Mouse (Mus musculus): ENCODE data around the gene Lzic. TPM values are rescaled to one million over a fixed set of nuclear protein-coding genes. Genes with fewer than 3 reads are reported as not detected.
A peak's percentile ranks its signal among the peaks of the same experiment; 100 is the strongest.

The Lzic gene
- polyA plus RNA-seq, 1 experiment from 2014 or later = 41.4 TPM

DNA sequence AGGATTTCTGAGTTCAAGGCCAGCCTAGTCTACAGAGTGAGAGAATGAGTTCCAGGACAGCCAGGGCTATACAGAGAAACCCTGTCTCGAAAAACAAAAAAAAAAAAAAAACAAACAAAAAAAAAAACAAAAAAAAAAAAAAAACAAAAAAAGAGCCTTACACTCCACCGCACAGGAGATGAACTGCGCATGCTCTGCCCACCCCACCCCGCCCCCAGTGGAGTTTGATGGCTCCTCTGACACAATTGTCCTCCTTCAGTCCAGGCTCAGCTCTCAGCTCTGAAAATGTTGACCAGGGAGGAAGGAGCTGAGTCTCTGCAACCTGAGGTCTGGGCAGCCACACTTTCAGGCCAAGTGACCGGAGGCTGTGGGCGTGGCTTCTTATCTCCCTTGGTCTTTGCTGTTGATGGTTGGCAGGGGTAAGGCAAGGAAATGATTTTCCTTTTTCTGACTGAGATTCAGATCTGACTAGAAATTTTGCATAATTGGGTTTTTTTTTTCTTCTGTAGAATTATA is 21.5 kb upstream of the Lzic start:
- H3K27ac ChIP-seq (ENCODE audit: low read length) = no peak overlapping the region
- no peaks in the 10 kb centered on the region for H3K4me1 ChIP-seq (ENCODE audit: control insufficient read depth, insufficient read depth, low read length)
- H3K9me3 ChIP-seq (ENCODE audit: control insufficient read depth, low read length) = no peaks in the 10 kb centered on the region
- no peak overlapping the region for H3K9ac ChIP-seq (ENCODE audit: low read depth, low read length)
- H3K27me3 ChIP-seq (replicated peaks; ENCODE audit: control insufficient read depth, insufficient read depth, low read length) = no peaks in the 10 kb centered on the region
- H3K36me3 ChIP-seq (ENCODE audit: control insufficient read depth, insufficient read depth, low read length) = no peaks in the 10 kb centered on the region
- no peak overlapping the region for H3K4me2 ChIP-seq (ENCODE audit: low read depth, low read length)
- WGBS = 71% methylated on average over 6 of the region's 6 CpGs
- no peak for ATAC-seq
- no peak overlapping the region for H3K4me3 ChIP-seq (ENCODE audit: low read length)

DNA sequence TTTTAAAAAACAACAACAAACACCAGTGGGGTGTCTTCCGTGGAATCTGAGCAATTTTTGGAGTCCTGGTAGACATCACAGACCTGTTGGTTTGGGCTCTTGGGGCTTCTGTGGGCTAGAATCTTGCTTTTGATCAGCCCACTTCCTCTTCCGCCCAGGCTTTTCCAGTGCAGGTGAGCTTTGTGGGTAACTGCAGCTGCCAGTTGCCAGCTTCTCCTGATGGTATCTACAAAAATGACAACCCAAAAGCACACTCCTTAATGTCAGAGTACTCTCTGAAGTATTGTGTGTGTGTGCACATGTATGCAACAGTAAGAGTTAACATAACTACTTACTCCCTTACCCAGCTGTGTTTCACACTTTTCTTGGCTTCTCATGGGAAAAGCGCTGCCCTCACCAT is 15.5 kb upstream of the Lzic start:
- Histone ChIP-seq H3K36me3 (ENCODE audit: control insufficient read depth, insufficient read depth, low read length) (peaks cover 9% of the 10 kb centered on the region), H3K9me3 (ENCODE audit: control insufficient read depth, low read length) (no peaks in the 10 kb centered on the region), H3K27me3 (replicated peaks; ENCODE audit: control insufficient read depth, insufficient read depth, low read length) (no peaks in the 10 kb centered on the region), H3K27ac (ENCODE audit: low read length) (no peak overlapping the region), H3K9ac (ENCODE audit: low read depth, low read length) (no peak overlapping the region), H3K4me1 (ENCODE audit: control insufficient read depth, insufficient read depth, low read length) (no peaks in the 10 kb centered on the region), H3K4me2 (ENCODE audit: low read depth, low read length) (no peak overlapping the region), H3K4me3 (ENCODE audit: low read length) (no peak overlapping the region)
- no peak for ATAC-seq
- WGBS = 94% methylated on average over 3 of the region's 3 CpGs

DNA sequence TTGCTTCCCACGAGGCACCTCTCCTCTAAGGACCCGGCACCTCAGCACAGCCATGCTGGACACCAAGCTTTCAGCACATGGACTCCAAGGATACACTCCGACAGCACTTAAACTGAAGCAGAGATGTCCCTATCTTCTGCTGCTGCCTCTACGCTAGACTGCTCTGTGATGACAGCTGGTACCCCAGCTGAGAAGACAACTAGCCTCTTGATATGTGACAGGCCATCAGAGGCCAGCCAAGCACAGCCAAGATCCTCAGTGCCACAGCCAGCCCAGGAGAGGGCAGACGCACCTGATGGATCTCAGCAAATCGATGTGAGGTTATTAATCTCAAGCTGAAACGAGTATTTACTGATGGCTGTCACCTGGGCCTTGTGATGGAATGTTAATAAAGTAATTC is 9.9 kb upstream of the Lzic start:
- WGBS = 63% methylated on average over 7 of the region's 7 CpGs
- no peak for ATAC-seq

DNA sequence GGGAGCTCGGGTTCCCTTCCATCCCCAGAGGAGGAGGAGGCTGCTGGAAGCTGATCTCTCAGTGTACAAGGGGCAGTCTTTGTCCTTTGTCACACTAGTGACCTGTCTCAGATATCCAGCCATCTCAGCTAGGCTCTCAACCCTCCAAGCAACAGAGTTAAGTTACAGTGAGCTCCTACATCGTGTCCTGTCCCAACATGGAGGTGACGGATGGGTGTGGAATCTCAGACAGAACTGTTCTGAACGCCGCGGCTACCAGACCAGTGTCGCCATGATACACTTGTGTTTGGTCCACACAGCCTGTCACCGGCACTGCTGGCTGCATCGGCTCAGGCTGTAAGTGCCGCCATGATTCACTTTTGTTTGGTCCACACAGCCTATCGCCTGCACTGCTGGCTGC is 8.0 kb upstream of the Lzic start, which contains the start of gene Tmem274:
Gene Tmem274 (plus strand): TSS at position 301 of the 400 bp plus-strand sequence.
- no peak within 1 kb of the TSS for H3K9ac ChIP-seq (ENCODE audit: low read depth, low read length)
- H3K27ac ChIP-seq (ENCODE audit: low read length) = no peak within 1 kb of the TSS
- WGBS = 89% methylated on average over 11 of the region's 11 CpGs
- ATAC-seq = no peak
- H3K4me1 ChIP-seq (ENCODE audit: control insufficient read depth, insufficient read depth, low read length) = no peaks in the 10 kb centered on the region
- no peaks in the 10 kb centered on the region for H3K9me3 ChIP-seq (ENCODE audit: control insufficient read depth, low read length)
- no peaks in the 10 kb centered on the region for H3K27me3 ChIP-seq (replicated peaks; ENCODE audit: control insufficient read depth, insufficient read depth, low read length)
- peaks cover 9% of the 10 kb centered on the region; the same call in 1 of the 2 replicates for H3K36me3 ChIP-seq (ENCODE audit: control insufficient read depth, insufficient read depth, low read length)
- H3K4me3 ChIP-seq (ENCODE audit: low read length) = no peak within 1 kb of the TSS
- H3K4me2 ChIP-seq (ENCODE audit: low read depth, low read length) = no peak within 1 kb of the TSS

More for the DNA sequence above, 9.9 kb upstream of the Lzic start:
- H3K27me3 ChIP-seq (replicated peaks; ENCODE audit: control insufficient read depth, insufficient read depth, low read length) = no peaks in the 10 kb centered on the region
- H3K36me3 ChIP-seq (ENCODE audit: control insufficient read depth, insufficient read depth, low read length) = peaks cover 9% of the 10 kb centered on the region
- no peak overlapping the region for H3K27ac ChIP-seq (ENCODE audit: low read length)
- no peak overlapping the region for H3K9ac ChIP-seq (ENCODE audit: low read depth, low read length)
- no peak overlapping the region for H3K4me2 ChIP-seq (ENCODE audit: low read depth, low read length)
- no peaks in the 10 kb centered on the region for H3K4me1 ChIP-seq (ENCODE audit: control insufficient read depth, insufficient read depth, low read length)
- no peaks in the 10 kb centered on the region for H3K9me3 ChIP-seq (ENCODE audit: control insufficient read depth, low read length)
- no peak overlapping the region for H3K4me3 ChIP-seq (ENCODE audit: low read length)

DNA sequence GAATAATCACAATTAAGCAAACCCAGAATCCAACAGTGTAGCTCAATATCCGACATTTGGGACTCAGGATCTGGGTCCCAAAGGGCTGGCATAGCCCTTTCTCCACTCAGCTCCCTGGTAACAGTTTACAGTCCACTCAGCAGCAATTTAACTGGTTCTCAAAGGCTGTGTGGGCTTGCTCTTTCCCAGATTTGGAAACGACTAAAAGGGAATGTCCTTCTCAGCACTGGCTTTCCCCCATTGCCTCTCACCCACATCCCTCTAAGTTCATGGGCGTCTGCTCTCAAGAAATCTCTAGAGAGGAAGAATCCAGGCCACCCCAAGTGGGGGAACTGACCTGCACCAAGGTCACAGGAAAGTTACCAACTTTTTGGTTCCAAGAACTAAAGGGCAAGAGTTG is 463 bp upstream of the Lzic start:
- 0 out of 2 replicates have a peak, but pooled peaks have one; percentile 0 for ATAC-seq
- 53% methylated on average over 3 of the region's 3 CpGs for WGBS

DNA sequence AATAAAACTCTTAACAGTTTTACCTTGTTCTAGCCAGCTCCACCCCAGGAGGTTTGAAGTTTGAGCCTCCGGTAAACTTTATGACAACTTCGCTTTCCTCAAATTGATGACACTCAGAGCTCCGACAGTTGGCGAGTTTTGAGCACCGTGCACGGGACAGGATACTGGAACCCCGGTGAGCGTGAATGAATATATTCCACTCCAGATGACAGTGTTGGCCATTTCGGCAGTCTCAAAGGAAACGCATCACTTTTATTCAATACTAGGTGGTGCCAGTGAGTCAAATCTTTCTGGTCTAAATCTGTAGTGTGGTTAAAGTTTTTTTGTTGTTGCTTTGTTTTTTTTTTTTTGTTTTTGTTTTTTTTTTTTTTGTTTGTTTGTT is 787 bp downstream of the Lzic start:
- Histone ChIP-seq H3K36me3 (ENCODE audit: control insufficient read depth, insufficient read depth, low read length) (no peaks in the 10 kb centered on the region), H3K9ac (ENCODE audit: low read depth, low read length) (peak overlapping the region; percentile 71), H3K4me1 (ENCODE audit: control insufficient read depth, insufficient read depth, low read length) (peaks cover 4% of the 10 kb centered on the region; the same call in 1 of the 2 replicates), H3K27me3 (replicated peaks; ENCODE audit: control insufficient read depth, insufficient read depth, low read length) (no peaks in the 10 kb centered on the region), H3K9me3 (ENCODE audit: control insufficient read depth, low read length) (no peaks in the 10 kb centered on the region), H3K27ac (ENCODE audit: low read length) (peak overlapping the region; percentile 86), H3K4me2 (ENCODE audit: low read depth, low read length) (peak overlapping the region; percentile 78), H3K4me3 (ENCODE audit: low read length) (peak overlapping the region; percentile 84)
- WGBS = 1% methylated on average over 10 of the region's 10 CpGs
- ATAC-seq = no peak

More for the DNA sequence above, 463 bp upstream of the Lzic start:
- Histone ChIP-seq H3K9me3 (ENCODE audit: control insufficient read depth, low read length) (no peaks in the 10 kb centered on the region), H3K27ac (ENCODE audit: low read length) (peak overlapping the region; percentile 20; the same call in 1 of the 2 replicates), H3K4me1 (ENCODE audit: control insufficient read depth, insufficient read depth, low read length) (peaks cover 4% of the 10 kb centered on the region; the same call in 1 of the 2 replicates), H3K27me3 (replicated peaks; ENCODE audit: control insufficient read depth, insufficient read depth, low read length) (no peaks in the 10 kb centered on the region), H3K4me2 (ENCODE audit: low read depth, low read length) (peak overlapping the region; percentile 78), H3K36me3 (ENCODE audit: control insufficient read depth, insufficient read depth, low read length) (no peaks in the 10 kb centered on the region), H3K9ac (ENCODE audit: low read depth, low read length) (peak overlapping the region; percentile 71), H3K4me3 (ENCODE audit: low read length) (peak overlapping the region; percentile 84)

DNA sequence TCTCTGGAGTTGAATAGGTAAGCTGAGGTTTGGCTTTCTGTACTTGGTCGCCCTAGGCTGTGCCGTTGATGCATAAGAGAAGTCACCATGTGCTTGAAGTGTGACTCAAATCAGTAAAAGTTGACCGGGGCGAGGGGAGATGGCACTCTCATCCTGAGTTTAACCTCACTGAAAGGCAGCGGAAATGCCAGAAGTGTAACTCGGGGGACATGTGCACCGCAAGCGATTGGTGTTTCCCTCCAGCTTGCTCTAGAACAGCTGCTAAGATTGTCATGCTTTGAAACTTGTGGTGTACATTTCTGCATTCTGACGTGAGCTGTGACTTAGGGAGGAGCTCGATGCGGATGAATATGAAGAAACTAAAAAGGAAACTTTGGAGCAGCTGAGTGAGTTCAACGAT is 2.7 kb downstream of the Lzic start:
- peaks cover 4% of the 10 kb centered on the region; the same call in 1 of the 2 replicates for H3K4me1 ChIP-seq (ENCODE audit: control insufficient read depth, insufficient read depth, low read length)
- H3K4me3 ChIP-seq (ENCODE audit: low read length) = no peak overlapping the region
- H3K4me2 ChIP-seq (ENCODE audit: low read depth, low read length) = no peak overlapping the region
- H3K36me3 ChIP-seq (ENCODE audit: control insufficient read depth, insufficient read depth, low read length) = peaks cover 3% of the 10 kb centered on the region; the same call in 1 of the 2 replicates
- H3K27me3 ChIP-seq (replicated peaks; ENCODE audit: control insufficient read depth, insufficient read depth, low read length) = no peaks in the 10 kb centered on the region
- WGBS = 92% methylated on average over 12 of the region's 12 CpGs
- no peak for ATAC-seq
- H3K9ac ChIP-seq (ENCODE audit: low read depth, low read length) = no peak overlapping the region
- no peak overlapping the region for H3K27ac ChIP-seq (ENCODE audit: low read length)
- no peaks in the 10 kb centered on the region for H3K9me3 ChIP-seq (ENCODE audit: control insufficient read depth, low read length)

DNA sequence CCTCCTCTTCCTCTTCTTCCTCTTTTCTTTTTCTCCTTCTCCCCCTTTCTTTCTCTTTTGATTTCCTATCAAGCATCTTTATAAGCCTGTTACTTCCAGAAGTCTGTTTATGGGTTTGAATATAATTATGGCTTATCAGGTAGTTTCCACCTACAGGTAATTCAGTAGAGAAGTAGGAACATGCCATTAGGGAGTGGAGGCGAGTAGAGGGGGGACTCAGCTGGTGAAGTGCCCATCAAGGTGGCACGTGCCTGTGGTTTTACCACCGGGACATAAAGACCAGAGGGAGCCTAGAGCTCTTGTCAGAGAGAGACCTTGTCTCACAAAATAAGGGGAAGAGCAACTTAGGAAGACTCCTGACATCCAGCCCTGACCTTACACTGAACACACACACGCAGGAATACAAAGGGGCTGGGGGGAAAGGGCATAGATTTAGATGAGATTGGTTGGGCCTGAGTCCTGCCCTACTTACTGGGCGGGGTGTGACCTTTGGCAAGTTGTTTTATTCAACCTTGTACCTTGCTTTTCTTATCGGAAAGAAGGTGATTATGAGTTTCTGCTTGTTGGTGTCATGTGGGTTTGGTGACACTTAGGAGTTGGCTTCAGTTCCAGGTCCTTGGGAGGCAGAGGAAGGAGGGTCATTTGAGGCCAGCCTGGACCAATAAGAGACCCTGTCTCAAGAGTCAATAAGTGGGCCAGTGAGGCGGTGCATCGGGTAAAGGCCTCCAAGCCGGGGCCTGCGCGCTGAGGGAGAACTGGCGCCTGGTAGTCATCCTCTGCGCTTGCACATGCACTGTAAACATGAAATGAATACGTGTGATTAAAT is 4.6 kb downstream of the Lzic start:
- Histone ChIP-seq H3K27me3 (replicated peaks; ENCODE audit: control insufficient read depth, insufficient read depth, low read length) (no peaks in the 10 kb centered on the region), H3K4me3 (ENCODE audit: low read length) (no peak overlapping the region), H3K9me3 (ENCODE audit: control insufficient read depth, low read length) (no peaks in the 10 kb centered on the region), H3K4me1 (ENCODE audit: control insufficient read depth, insufficient read depth, low read length) (0 out of 2 replicates have a peak, but pooled peaks cover 4% of the 10 kb centered on the region), H3K27ac (ENCODE audit: low read length) (peak overlapping the region; percentile 81), H3K36me3 (ENCODE audit: control insufficient read depth, insufficient read depth, low read length) (peaks cover 6% of the 10 kb centered on the region; the same call in 1 of the 2 replicates), H3K9ac (ENCODE audit: low read depth, low read length) (no peak overlapping the region), H3K4me2 (ENCODE audit: low read depth, low read length) (peak overlapping the region; percentile 12; the same call in 1 of the 2 replicates)
- peak; percentile 86 for ATAC-seq
- 76% methylated on average over 14 of the region's 14 CpGs for WGBS

DNA sequence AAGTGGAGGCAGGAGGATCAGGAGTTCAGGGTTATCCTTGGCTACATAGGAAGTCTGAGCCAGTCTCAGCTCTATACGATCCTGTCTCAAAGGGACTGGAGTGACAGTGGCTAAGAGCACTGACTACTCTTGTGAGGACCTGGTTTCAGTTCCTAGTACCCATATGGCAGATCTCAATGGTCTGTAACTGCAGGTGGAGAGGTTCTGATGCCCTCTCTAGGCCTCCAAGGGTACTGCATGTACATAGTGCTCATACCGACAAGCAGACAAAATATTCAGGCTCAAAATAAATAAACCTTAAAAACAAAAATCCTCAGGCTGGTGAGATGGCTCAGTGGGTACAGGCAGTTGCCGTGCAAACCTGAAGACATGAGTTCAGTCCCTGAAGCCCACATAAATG is 6.1 kb downstream of the Lzic start:
- 0 out of 2 replicates have a peak, but pooled peaks cover 4% of the 10 kb centered on the region for H3K4me1 ChIP-seq (ENCODE audit: control insufficient read depth, insufficient read depth, low read length)
- no peaks in the 10 kb centered on the region for H3K9me3 ChIP-seq (ENCODE audit: control insufficient read depth, low read length)
- no peak overlapping the region for H3K9ac ChIP-seq (ENCODE audit: low read depth, low read length)
- H3K4me2 ChIP-seq (ENCODE audit: low read depth, low read length) = no peak overlapping the region
- H3K36me3 ChIP-seq (ENCODE audit: control insufficient read depth, insufficient read depth, low read length) = peaks cover 8% of the 10 kb centered on the region; the same call in 1 of the 2 replicates
- 99% methylated on average over 3 of the region's 3 CpGs for WGBS
- H3K27me3 ChIP-seq (replicated peaks; ENCODE audit: control insufficient read depth, insufficient read depth, low read length) = no peaks in the 10 kb centered on the region
- H3K27ac ChIP-seq (ENCODE audit: low read length) = no peak overlapping the region
- no peak overlapping the region for H3K4me3 ChIP-seq (ENCODE audit: low read length)
- ATAC-seq = no peak

Data from intestine, embryonic 16.5 days (tissue).